Mouse (Mus musculus) midbrain, embryonic 12.5 days (tissue): ENCODE data around the gene E330017A01Rik. TPM values are rescaled to one million over a fixed set of nuclear protein-coding genes. Genes with fewer than 3 reads are reported as not detected.

Experiments used
- ATAC-seq: fragments of 200-750 bp; cut with Nextera tagmentation; 2 replicates; pipeline ENCODE4 v1.8.0; 2017; ENCODE audit warnings: low read depth, moderate TSS enrichment, moderate library complexity; ENCODE audit not compliant: low FRiP score
- H3K27ac ChIP-seq: fragments of 300-500 bp; sonication (generic); replicated peaks from 2 replicates; pipeline ENCODE4 v1.5.1; 2016; ENCODE audit warnings: mild to moderate bottlenecking
- H3K27me3 ChIP-seq: fragments of 300-500 bp; sonication (generic); 2 replicates; pipeline ENCODE4 v1.6.1; 2016; ENCODE audit warnings: mild to moderate bottlenecking
- H3K36me3 ChIP-seq: fragments of 300-500 bp; sonication (generic); 2 replicates; pipeline ENCODE4 v1.6.1; 2016
- H3K4me1 ChIP-seq: fragments of 300-500 bp; sonication (generic); 2 replicates; pipeline ENCODE4 v1.6.1; 2016
- H3K4me2 ChIP-seq: fragments of 300-500 bp; sonication (generic); replicated peaks from 2 replicates; pipeline ENCODE4 v1.6.1; 2016; ENCODE audit warnings: mild to moderate bottlenecking, moderate library complexity
- H3K4me3 ChIP-seq: fragments of 300-500 bp; sonication (generic); 2 replicates; pipeline ENCODE4 v1.5.1; 2016; ENCODE audit warnings: mild to moderate bottlenecking
- H3K9ac ChIP-seq: fragments of 300-500 bp; sonication (generic); replicated peaks from 2 replicates; pipeline ENCODE4 v1.6.1; 2016; ENCODE audit warnings: mild to moderate bottlenecking, moderate library complexity
- H3K9me3 ChIP-seq: fragments of 300-500 bp; sonication (generic); 2 replicates; pipeline ENCODE4 v1.6.1; 2016; ENCODE audit warnings: mild to moderate bottlenecking
- WGBS: fragments of 180-500 bp; shearing (Covaris S2); methylation state at CpG from one replicate; pipeline ENCODE4 v1.1.7; 2016; 5-methylcytosine and 5-hydroxymethylcytosine counted together
- polyA plus RNA-seq: library from polyadenylated mRNA; unstranded; fragments of >200 nt; fragmentation: Nextera tagmentation; extraction: Ambion mirVana; gene quantifications from 2 replicates; pipeline ENCODE4 v1.2.1, GENCODE M21; 2016

The E330017A01Rik gene
- not detected in 2 replicates for polyA plus RNA-seq

DNA sequence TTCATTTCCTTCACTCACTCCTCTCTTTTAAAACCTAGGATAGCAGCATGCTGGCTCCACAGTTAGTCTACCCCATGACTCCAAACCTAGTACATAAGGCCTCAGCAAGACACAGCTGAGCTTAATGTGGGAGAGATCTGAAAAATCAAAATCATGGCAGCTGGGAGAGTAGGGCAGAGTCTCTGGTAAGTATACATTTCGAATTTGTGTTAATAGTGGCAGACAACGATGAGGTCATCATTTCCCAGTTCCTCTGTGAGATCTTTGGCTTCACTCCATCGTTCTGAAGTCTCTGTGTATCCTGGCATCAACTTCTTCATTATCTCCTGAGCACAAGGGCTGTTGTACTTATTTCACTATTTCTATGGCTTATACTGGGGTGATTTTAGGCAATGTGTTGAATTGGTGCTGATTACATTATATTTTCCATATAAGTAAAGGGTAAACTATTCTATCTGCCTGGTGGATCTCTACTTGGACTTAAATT, at the start of gene E330017A01Rik:
TSS of gene E330017A01Rik (minus strand) at position 51 of the 487 bp plus-strand sequence.
- Histone ChIP-seq H3K27ac (no peak within 1 kb of the TSS), H3K4me1 (no peaks in the 10 kb centered on the region), H3K27me3 (no peaks in the 10 kb centered on the region), H3K4me2 (no peak within 1 kb of the TSS), H3K4me3 (no peak within 1 kb of the TSS), H3K9ac (no peak within 1 kb of the TSS), H3K36me3 (no peaks in the 10 kb centered on the region), H3K9me3 (no peaks in the 10 kb centered on the region)
- whole genome bisulfite sequencing, result 81% methylated on average over 3 of the region's 3 CpGs
- ATAC-seq, result no peak

GRCm38 (mm10) chr16:58685548-58686537, 47.3 kb upstream of the E330017A01Rik start:
- Histone ChIP-seq H3K9me3 (no peaks in the 10 kb centered on the region), H3K4me2 (no peak overlapping the region), H3K4me1 (no peaks in the 10 kb centered on the region), H3K36me3 (no peaks in the 10 kb centered on the region), H3K27ac (no peak overlapping the region), H3K9ac (no peak overlapping the region), H3K27me3 (no peaks in the 10 kb centered on the region), H3K4me3 (no peak overlapping the region)
- 83% methylated on average over 20 of the region's 20 CpGs for WGBS
- ATAC-seq, result no peak

- no peak overlapping the region for H3K27ac ChIP-seq
- H3K4me1 ChIP-seq, result no peaks in the 10 kb centered on the region
- ATAC-seq, result no peak
- no peak overlapping the region for H3K4me2 ChIP-seq
- H3K36me3 ChIP-seq, result no peaks in the 10 kb centered on the region
- H3K9ac ChIP-seq, result no peak overlapping the region
- no peaks in the 10 kb centered on the region for H3K27me3 ChIP-seq
- H3K9me3 ChIP-seq, result no peaks in the 10 kb centered on the region
- no peak overlapping the region for H3K4me3 ChIP-seq
These were observed 46.0 kb upstream of the E330017A01Rik start for GRCm38 (mm10) chr16:58684537-58684936.

- H3K27ac ChIP-seq, result no peak overlapping the region
- no peak overlapping the region for H3K9ac ChIP-seq
- H3K36me3 ChIP-seq, result no peaks in the 10 kb centered on the region
- H3K27me3 ChIP-seq, result no peaks in the 10 kb centered on the region
- ATAC-seq, result no peak
- H3K4me3 ChIP-seq, result no peak overlapping the region
- H3K4me1 ChIP-seq, result no peaks in the 10 kb centered on the region
- H3K4me2 ChIP-seq, result no peak overlapping the region
- no peaks in the 10 kb centered on the region for H3K9me3 ChIP-seq
- WGBS, result 96% methylated on average over 4 of the region's 4 CpGs
These were observed 45.4 kb upstream of the E330017A01Rik start for GRCm38 (mm10) chr16:58683911-58684310.

- H3K4me2 ChIP-seq, result no peak overlapping the region
- H3K4me1 ChIP-seq, result no peaks in the 10 kb centered on the region
- ATAC-seq, result no peak
These were observed 44.3 kb upstream of the E330017A01Rik start for GRCm38 (mm10) chr16:58682870-58683269.

DNA sequence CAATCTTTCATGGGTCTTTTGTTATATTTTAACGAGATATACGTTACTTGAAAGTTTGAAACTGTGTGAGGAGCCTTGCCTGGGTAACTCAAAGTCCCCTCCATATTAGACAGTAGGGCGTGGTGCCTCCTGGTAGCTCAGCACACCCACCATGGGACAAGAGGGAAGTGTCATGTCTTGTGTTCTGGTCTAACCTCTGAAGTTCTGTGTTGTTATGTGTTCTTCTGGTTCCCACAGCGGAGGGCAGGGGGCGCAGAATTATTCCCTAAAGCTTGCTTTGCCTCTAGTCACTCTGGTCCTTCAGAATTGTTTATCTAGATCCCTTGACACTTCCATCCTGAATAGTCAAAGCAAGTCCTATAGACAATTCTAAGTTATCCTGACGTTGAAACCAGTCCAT, 43.5 kb upstream of the E330017A01Rik start:
- no peak overlapping the region for H3K9ac ChIP-seq
- no peaks in the 10 kb centered on the region for H3K4me1 ChIP-seq
- no peak overlapping the region for H3K4me2 ChIP-seq
- 85% methylated on average over 6 of the region's 6 CpGs for WGBS
- no peaks in the 10 kb centered on the region for H3K9me3 ChIP-seq
- no peak overlapping the region for H3K27ac ChIP-seq
- no peak overlapping the region for H3K4me3 ChIP-seq
- H3K27me3 ChIP-seq, result no peaks in the 10 kb centered on the region
- no peak for ATAC-seq
- peaks cover 9% of the 10 kb centered on the region; the same call in 1 of the 2 replicates for H3K36me3 ChIP-seq

More at GRCm38 (mm10) chr16:58682870-58683269, 44.3 kb upstream of the E330017A01Rik start:
- Histone ChIP-seq H3K9ac (no peak overlapping the region), H3K4me3 (no peak overlapping the region), H3K9me3 (no peaks in the 10 kb centered on the region), H3K27ac (no peak overlapping the region), H3K27me3 (no peaks in the 10 kb centered on the region), H3K36me3 (peaks cover 3% of the 10 kb centered on the region; the same call in 1 of the 2 replicates)
- WGBS, result 83% methylated on average over 7 of the region's 7 CpGs

DNA sequence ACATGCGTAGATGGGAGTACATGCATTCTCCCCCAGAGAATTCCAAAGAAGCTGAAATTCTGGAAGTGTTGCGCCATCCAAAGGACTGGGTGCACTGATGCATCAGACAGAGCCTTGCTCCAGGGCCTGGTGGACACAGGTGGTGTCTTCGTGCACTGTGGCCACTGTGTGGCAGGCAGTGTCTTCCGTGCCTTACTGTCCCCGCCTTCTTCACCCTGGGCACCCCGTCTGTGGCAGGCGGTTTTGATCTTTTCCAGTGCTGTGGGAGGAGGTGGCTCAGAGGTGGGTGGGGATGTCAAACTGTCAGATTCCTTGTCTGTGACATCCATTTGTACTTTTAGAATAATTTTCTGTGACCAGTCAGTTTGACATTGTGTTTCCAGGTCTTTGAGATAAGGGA, 40.1 kb upstream of the E330017A01Rik start:
- H3K36me3 ChIP-seq, result peaks cover 26% of the 10 kb centered on the region
- H3K4me1 ChIP-seq, result no peaks in the 10 kb centered on the region
- ATAC-seq, result no peak
- no peak overlapping the region for H3K27ac ChIP-seq
- H3K4me3 ChIP-seq, result no peak overlapping the region
- no peak overlapping the region for H3K4me2 ChIP-seq
- WGBS, result 84% methylated on average over 7 of the region's 7 CpGs
- no peak overlapping the region for H3K9ac ChIP-seq
- H3K27me3 ChIP-seq, result no peaks in the 10 kb centered on the region
- H3K9me3 ChIP-seq, result no peaks in the 10 kb centered on the region

DNA sequence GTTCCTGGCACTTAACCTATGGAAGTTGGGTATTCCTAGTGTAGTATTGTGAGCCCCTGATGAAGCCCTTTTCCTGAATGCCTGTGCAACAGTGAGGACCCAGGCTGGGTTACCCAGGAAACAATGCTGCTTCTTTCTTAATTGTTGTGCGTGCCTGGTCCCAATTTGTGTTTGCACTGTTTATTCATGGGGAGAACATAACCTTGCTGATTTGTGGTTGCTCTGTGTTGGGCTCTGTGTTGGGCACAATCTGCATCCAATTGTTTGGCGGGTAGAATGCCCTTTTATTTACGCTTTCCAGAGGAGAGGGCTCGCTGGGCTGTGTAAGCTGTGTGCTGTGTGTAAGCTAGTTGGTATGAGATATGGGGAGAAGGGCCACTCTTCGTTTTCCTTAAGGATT, 39.0 kb upstream of the E330017A01Rik start:
- WGBS, result 85% methylated on average over 5 of the region's 5 CpGs
- Histone ChIP-seq H3K9me3 (no peaks in the 10 kb centered on the region), H3K4me3 (no peak overlapping the region), H3K9ac (no peak overlapping the region), H3K27me3 (no peaks in the 10 kb centered on the region), H3K36me3 (peaks cover 27% of the 10 kb centered on the region), H3K4me1 (no peaks in the 10 kb centered on the region), H3K27ac (no peak overlapping the region), H3K4me2 (no peak overlapping the region)
- no peak for ATAC-seq

- no peaks in the 10 kb centered on the region for H3K9me3 ChIP-seq
- H3K4me2 ChIP-seq, result no peak overlapping the region
- peaks cover 27% of the 10 kb centered on the region for H3K36me3 ChIP-seq
- no peaks in the 10 kb centered on the region for H3K27me3 ChIP-seq
- no peak overlapping the region for H3K4me3 ChIP-seq
- no peak for ATAC-seq
- 94% methylated on average over 3 of the region's 3 CpGs for WGBS
- H3K9ac ChIP-seq, result no peak overlapping the region
- H3K27ac ChIP-seq, result no peak overlapping the region
- H3K4me1 ChIP-seq, result no peaks in the 10 kb centered on the region
These were observed 38.1 kb upstream of the E330017A01Rik start for GRCm38 (mm10) chr16:58676633-58677032.

DNA sequence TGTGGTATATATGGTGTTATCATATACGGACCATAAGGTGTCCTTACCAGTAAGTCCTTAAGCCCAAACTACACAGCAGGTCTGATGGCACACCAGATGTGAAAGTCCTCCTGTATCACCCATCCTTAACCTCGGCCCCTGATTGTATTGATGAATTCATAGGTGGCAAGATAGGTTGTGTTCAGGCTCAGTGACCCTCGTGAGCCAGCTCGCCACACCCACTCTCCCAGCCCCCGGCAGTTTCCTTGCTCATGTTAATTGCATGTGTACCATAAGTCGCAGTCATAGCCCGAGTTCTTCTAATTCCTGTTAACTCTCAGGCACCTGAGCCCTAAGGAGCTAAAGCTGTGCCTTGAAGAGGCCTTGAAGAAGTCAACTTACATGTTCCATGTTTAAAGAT, 37.6 kb upstream of the E330017A01Rik start:
- no peak for ATAC-seq

DNA sequence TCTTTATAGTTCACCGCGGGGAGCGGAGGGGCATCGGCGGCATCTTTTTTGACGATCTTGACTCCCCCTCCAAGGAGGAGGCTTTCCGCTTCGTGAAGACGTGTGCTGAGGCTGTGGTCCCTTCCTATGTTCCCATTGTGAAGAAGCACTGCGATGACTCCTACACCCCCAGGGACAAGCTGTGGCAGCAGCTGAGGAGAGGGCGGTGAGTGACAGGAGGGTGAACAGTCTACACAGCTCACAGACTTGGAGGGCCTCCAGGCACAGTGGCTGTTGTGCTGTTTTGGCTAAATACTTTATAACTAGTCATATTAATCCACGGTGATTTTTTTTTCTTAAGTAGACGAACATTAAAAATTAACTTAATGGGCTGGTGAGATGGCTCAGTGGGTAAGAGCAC, 36.7 kb upstream of the E330017A01Rik start:
- H3K9me3 ChIP-seq, result no peaks in the 10 kb centered on the region
- H3K9ac ChIP-seq, result no peak overlapping the region
- no peak overlapping the region for H3K27ac ChIP-seq
- ATAC-seq, result no peak
- no peaks in the 10 kb centered on the region for H3K27me3 ChIP-seq
- 0 out of 2 replicates have a peak, but pooled peaks cover 7% of the 10 kb centered on the region for H3K4me1 ChIP-seq
- H3K4me2 ChIP-seq, result no peak overlapping the region
- 96% methylated on average over 13 of the region's 13 CpGs for WGBS
- H3K4me3 ChIP-seq, result no peak overlapping the region
- H3K36me3 ChIP-seq, result peaks cover 27% of the 10 kb centered on the region

More for the DNA sequence above, 37.6 kb upstream of the E330017A01Rik start:
- H3K27ac ChIP-seq, result no peak overlapping the region
- H3K9me3 ChIP-seq, result no peaks in the 10 kb centered on the region
- no peak overlapping the region for H3K4me3 ChIP-seq
- H3K9ac ChIP-seq, result no peak overlapping the region
- no peaks in the 10 kb centered on the region for H3K27me3 ChIP-seq
- H3K4me2 ChIP-seq, result no peak overlapping the region
- 0 out of 2 replicates have a peak, but pooled peaks cover 4% of the 10 kb centered on the region for H3K4me1 ChIP-seq
- H3K36me3 ChIP-seq, result peaks cover 27% of the 10 kb centered on the region
- WGBS, result 92% methylated on average over 7 of the region's 7 CpGs

GRCm38 (mm10) chr16:58673811-58674410, 35.4 kb upstream of the E330017A01Rik start:
- no peaks in the 10 kb centered on the region for H3K27me3 ChIP-seq
- no peak for ATAC-seq
- no peak overlapping the region for H3K4me2 ChIP-seq
- H3K9me3 ChIP-seq, result no peaks in the 10 kb centered on the region
- no peak overlapping the region for H3K9ac ChIP-seq
- WGBS, result 94% methylated on average over 15 of the region's 15 CpGs
- H3K4me1 ChIP-seq, result 0 out of 2 replicates have a peak, but pooled peaks cover 7% of the 10 kb centered on the region
- peaks cover 27% of the 10 kb centered on the region for H3K36me3 ChIP-seq
- no peak overlapping the region for H3K27ac ChIP-seq
- no peak overlapping the region for H3K4me3 ChIP-seq
